Mouse (Mus musculus) forebrain, postnatal 0 days (tissue): ENCODE measurements around the gene Itih3. TPM values are rescaled to one million over a fixed set of nuclear protein-coding genes. Genes with fewer than 3 reads are reported as not detected.

Experiments
- ATAC-seq: fragments of 200-750 bp; cut with Nextera tagmentation; 2 replicates; pipeline ENCODE4 v1.8.0; 2017; ENCODE audit warnings: mild to moderate bottlenecking, moderate library complexity
- DNase-seq: peaks from one replicate; pipeline ENCODE4 v3.0.0-alpha.2; 2015
- H3K27ac ChIP-seq: fragments of 300-500 bp; sonication (generic); 2 replicates; pipeline ENCODE4 v1.5.1; 2014; ENCODE audit warnings: low read depth, mild to moderate bottlenecking, antibody characterized with exemption, low read length, moderate library complexity, mixed read lengths
- H3K27me3 ChIP-seq: fragments of 300-500 bp; sonication (generic); 2 replicates; pipeline ENCODE4 v1.6.1; 2014; ENCODE audit warnings: mild to moderate bottlenecking, low read length, mixed read lengths; ENCODE audit not compliant: insufficient read depth
- H3K36me3 ChIP-seq: fragments of 300-500 bp; sonication (generic); 2 replicates; pipeline ENCODE4 v1.6.1; 2014; ENCODE audit warnings: mild to moderate bottlenecking, moderate library complexity; ENCODE audit not compliant: insufficient read depth
- H3K4me1 ChIP-seq: fragments of 300-500 bp; sonication (generic); 2 replicates; pipeline ENCODE4 v1.6.1; 2014; ENCODE audit warnings: antibody characterized with exemption; ENCODE audit not compliant: insufficient read depth
- H3K4me2 ChIP-seq: fragments of 300-500 bp; sonication (generic); 2 replicates; pipeline ENCODE4 v1.6.1; 2014; ENCODE audit warnings: low read depth, mild to moderate bottlenecking, moderate library complexity
- H3K4me3 ChIP-seq: fragments of 300-500 bp; sonication (generic); 2 replicates; pipeline ENCODE4 v1.5.1; 2014; ENCODE audit warnings: low read depth, low read length, mixed read lengths
- H3K9ac ChIP-seq: fragments of 300-500 bp; sonication (generic); 2 replicates; pipeline ENCODE4 v1.6.1; 2014; ENCODE audit warnings: mild to moderate bottlenecking
- H3K9me3 ChIP-seq: fragments of 300-500 bp; sonication (generic); 2 replicates; pipeline ENCODE4 v1.6.1; 2016; ENCODE audit warnings: low read length
- CTCF ChIP-seq: sonication (generic); IDR thresholded peaks from 2 replicates; pipeline ENCODE4 v1.5.1; 2016; ENCODE audit warnings: antibody characterized with exemption, control low read depth, low read depth
- WGBS: fragments of 180-500 bp; shearing (Covaris S2); extraction: QIAGEN DNeasy Blood & Tissue Kit; methylation state at CpG from one replicate; pipeline ENCODE4 v1.1.7; 2014; 5-methylcytosine and 5-hydroxymethylcytosine counted together
- polyA plus RNA-seq: library from polyadenylated mRNA; unstranded; fragments of >200 nt; fragmentation: Nextera tagmentation; extraction: Ambion mirVana; gene quantifications from 2 replicates; pipeline ENCODE4 v1.2.1, GENCODE M21; 2015
- total RNA-seq: library from RNA; depleted of rRNA; stranded (reverse); fragments of >200 nt; gene quantifications from 2 replicates; pipeline ENCODE4 v1.2.3, GENCODE M21; 2014

The Itih3 gene
- total and polyA plus RNA-seq, 2 experiments from 2014 or later: 4.8 to 5.9 TPM

DNA sequence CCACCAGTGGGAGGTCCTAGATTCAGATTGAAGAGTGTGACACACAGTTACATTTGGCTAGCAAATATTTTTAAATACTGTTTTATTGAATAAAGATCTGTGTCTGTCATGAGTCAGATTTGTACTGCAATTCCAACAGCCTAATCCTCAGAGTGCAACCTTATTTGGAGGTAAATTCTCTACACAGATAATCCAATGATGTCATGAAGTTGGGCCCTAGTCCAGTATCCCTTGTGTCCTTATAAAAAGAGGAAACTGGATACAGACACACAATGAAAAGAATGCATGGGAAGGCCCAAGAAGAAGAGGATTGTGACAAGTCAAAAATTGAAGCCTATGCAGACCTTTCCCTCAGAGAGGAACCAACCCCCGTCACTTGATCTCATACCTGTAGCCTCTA is 7.0 kb downstream of the Itih3 start:
- Histone ChIP-seq H3K27me3 (no peaks in the 10 kb centered on the region), H3K4me3 (no peak overlapping the region), H3K9ac (no peak overlapping the region), H3K27ac (no peak overlapping the region), H3K4me2 (no peak overlapping the region), H3K4me1 (no peaks in the 10 kb centered on the region), H3K9me3 (no peaks in the 10 kb centered on the region), H3K36me3 (no peaks in the 10 kb centered on the region)
- 79% methylated on average over 1 of the region's 1 CpGs for whole genome bisulfite sequencing
- DNase-seq: no peak
- ATAC-seq: no peak
- TF ChIP-seq CTCF: no peak

DNA sequence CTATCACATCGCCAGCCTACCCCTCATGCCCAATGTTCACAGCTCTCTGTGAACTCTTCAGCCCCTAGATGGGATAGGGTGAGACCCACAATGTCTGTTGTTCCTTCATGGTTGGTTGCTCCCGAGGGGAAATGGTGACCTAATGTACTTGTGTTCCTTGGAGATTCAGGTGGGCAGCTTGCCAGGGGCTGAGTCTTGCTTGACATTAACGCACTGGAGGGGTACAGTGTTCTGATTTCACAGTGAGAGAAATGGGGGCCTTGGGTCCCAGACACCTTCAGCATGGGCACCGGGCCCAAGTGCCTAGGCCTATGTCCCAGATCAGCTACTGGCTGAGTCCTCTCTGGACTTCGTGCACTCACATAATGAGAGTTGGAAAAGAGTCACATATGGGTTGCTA is 10.2 kb downstream of the Itih3 start:
- Histone ChIP-seq H3K27ac (no peak overlapping the region), H3K27me3 (no peaks in the 10 kb centered on the region), H3K9me3 (no peaks in the 10 kb centered on the region), H3K4me3 (no peak overlapping the region), H3K36me3 (no peaks in the 10 kb centered on the region), H3K9ac (no peak overlapping the region), H3K4me1 (no peaks in the 10 kb centered on the region), H3K4me2 (no peak overlapping the region)
- 70% methylated on average over 5 of the region's 5 CpGs for WGBS
- ATAC-seq (no peak), DNase-seq (no peak)
- TF ChIP-seq CTCF: no peak

DNA sequence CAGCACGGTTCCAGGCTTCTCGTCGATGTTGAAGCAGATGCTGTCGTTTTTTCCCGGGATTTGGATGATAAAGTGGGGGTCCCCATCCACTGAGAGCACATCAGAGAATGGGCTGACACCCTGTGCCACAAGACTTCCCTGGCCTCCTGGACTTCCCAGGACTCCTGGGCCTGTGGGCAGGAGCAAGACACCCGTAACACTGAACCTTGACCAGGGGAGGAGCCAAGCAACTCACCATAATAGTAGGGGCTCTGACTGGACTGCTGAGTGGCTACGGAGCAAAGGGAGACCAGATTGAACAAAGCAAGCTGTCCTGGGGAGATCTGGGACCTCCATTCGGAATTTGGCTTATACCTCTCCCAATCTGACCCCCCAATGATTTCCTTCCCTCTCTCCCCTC is 10.9 kb downstream of the Itih3 start:
- no peak overlapping the region for H3K4me3 ChIP-seq
- no peaks in the 10 kb centered on the region for H3K4me1 ChIP-seq
- no peaks in the 10 kb centered on the region for H3K9me3 ChIP-seq
- WGBS: 79% methylated on average over 8 of the region's 8 CpGs
- ATAC-seq: no peak
- H3K4me2 ChIP-seq: no peak overlapping the region
- no peak for DNase-seq
- no peak for TF ChIP-seq CTCF
- no peak overlapping the region for H3K27ac ChIP-seq
- H3K27me3 ChIP-seq: no peaks in the 10 kb centered on the region
- H3K9ac ChIP-seq: no peak overlapping the region
- no peaks in the 10 kb centered on the region for H3K36me3 ChIP-seq

DNA sequence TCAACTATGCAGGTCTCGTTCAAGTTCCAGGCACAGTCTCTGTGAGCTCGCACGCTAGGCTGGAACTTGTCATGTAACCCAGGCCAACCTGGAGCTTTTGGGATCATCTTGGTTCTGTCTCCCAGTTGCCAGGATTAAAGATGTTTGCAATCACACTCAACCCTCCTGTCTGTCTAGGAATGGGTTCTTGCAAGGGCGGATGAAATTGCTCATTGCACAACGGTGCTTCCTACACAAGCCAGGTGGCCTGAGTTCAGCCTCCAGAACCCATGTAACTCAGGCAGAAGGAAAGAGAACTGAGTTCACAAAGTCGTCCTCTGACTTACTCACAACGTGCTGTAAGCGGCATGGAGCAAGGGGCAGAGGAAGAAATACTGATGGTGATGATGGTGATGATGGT is 12.4 kb downstream of the Itih3 start:
- Histone ChIP-seq H3K27ac (no peak overlapping the region), H3K9ac (no peak overlapping the region), H3K4me1 (no peaks in the 10 kb centered on the region), H3K36me3 (no peaks in the 10 kb centered on the region), H3K27me3 (no peaks in the 10 kb centered on the region), H3K4me2 (no peak overlapping the region), H3K9me3 (no peaks in the 10 kb centered on the region), H3K4me3 (no peak overlapping the region)
- ATAC-seq (no peak), DNase-seq (no peak)
- WGBS: 92% methylated on average over 8 of the region's 8 CpGs
- no peak for TF ChIP-seq CTCF

DNA sequence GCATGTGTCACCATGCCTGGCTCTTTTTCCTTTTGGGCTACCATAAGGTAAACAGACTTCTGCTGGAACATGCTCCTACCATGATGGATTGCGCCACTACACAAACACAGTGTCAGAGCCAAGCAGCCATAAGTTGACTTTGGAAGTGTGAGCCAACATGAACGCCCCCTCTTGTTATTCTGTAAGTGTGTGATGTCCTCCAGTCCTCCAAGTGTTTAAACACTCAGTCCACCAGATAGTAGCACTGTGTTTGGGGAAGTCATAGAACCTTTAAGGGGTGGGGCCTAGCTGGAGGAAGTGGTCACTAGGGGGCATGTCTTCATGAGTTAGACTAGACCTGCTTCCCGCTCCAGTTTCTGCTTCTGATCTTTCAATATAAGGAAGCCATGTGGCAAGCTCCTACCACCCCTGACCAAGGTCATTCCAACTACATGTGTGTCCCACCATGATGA is 15.7 kb downstream of the Itih3 start:
- DNase-seq: no peak
- no peak overlapping the region for H3K27ac ChIP-seq
- TF ChIP-seq CTCF: no peak
- no peaks in the 10 kb centered on the region for H3K27me3 ChIP-seq
- H3K4me3 ChIP-seq: no peak overlapping the region
- H3K9me3 ChIP-seq: no peaks in the 10 kb centered on the region
- H3K4me2 ChIP-seq: no peak overlapping the region
- H3K4me1 ChIP-seq: no peaks in the 10 kb centered on the region
- 74% methylated on average over 3 of the region's 3 CpGs for WGBS
- H3K9ac ChIP-seq: no peak overlapping the region
- H3K36me3 ChIP-seq: no peaks in the 10 kb centered on the region
- 0 out of 2 replicates have a peak, but pooled peaks have one; percentile 10 for ATAC-seq

DNA sequence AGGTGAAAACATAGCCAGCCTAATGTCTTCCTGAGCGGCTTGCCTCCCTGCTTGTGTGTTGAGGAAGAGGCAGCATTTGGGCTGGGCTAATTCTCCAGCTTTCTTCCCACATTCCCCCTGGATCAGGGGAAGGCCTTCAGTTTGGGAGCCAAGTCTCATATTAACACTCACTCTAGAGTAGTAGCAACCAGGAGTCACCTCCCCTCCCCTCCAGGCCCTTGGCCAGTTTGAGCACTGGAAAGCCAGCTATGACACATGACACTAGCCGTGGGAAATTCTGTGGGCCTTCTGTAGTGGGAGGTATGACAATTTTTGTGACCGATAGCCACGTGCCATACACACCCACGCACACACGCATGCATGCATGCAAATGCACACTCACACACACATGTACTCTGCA is 17.6 kb downstream of the Itih3 start:
- Histone ChIP-seq H3K27me3 (no peaks in the 10 kb centered on the region), H3K4me3 (no peak overlapping the region), H3K9ac (no peak overlapping the region), H3K4me1 (no peaks in the 10 kb centered on the region), H3K36me3 (no peaks in the 10 kb centered on the region), H3K9me3 (no peaks in the 10 kb centered on the region), H3K27ac (no peak overlapping the region), H3K4me2 (no peak overlapping the region)
- WGBS: 95% methylated on average over 6 of the region's 6 CpGs
- no peak for TF ChIP-seq CTCF
- ATAC-seq: no peak
- DNase-seq: no peak

DNA sequence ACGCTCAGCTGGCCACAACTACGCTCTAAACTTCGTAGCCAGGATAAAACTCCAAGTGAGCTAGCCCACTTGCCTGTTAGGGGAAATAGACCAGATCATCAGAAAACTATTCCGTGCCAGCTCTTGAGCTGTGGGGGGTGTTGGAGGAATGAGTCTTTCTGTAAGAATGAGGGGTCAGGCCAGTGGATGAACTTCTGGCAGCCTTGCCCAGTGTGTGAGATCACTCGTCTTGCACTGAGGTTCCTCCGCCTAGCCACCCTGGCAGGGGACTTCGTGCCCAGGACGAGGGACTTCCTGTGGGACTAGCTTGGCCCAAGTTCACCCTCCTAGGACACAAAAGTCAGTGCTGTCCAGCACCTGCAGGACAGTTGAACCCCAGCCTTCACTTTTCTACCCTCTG is 19.3 kb downstream of the Itih3 start:
- no peak overlapping the region for H3K9ac ChIP-seq
- no peak for TF ChIP-seq CTCF

DNA sequence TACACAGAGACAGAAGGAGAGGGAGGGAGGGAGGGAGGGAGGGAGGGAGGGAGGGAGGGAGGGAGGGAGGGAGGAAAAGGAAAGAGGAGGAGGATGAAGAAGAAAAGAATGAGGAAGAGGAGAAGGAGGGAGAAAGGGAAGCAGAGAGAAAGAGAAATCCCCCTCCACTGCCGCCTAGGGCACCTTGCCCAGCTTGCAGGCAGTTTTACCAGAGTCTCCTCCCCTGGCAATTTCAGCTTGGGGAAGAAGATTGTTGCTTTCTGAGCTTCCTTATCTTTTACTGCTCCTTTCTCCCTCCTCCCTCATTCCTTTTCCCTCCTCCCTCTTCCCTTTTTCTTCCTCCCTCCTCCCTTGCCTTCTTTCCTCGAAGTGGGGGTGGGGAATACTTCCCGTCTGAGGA is 20.5 kb downstream of the Itih3 start:
- ATAC-seq: no peak
- Histone ChIP-seq H3K9ac (no peak overlapping the region), H3K9me3 (no peaks in the 10 kb centered on the region), H3K4me1 (no peaks in the 10 kb centered on the region), H3K27me3 (no peaks in the 10 kb centered on the region), H3K27ac (no peak overlapping the region), H3K36me3 (no peaks in the 10 kb centered on the region), H3K4me3 (no peak overlapping the region), H3K4me2 (no peak overlapping the region)
- DNase-seq: no peak
- WGBS: 74% methylated on average over 3 of the region's 3 CpGs
- TF ChIP-seq CTCF: no peak

More for the DNA sequence above, 19.3 kb downstream of the Itih3 start:
- no peaks in the 10 kb centered on the region for H3K9me3 ChIP-seq
- DNase-seq: no peak
- no peaks in the 10 kb centered on the region for H3K27me3 ChIP-seq
- no peaks in the 10 kb centered on the region for H3K4me1 ChIP-seq
- 86% methylated on average over 8 of the region's 8 CpGs for WGBS
- H3K4me3 ChIP-seq: no peak overlapping the region
- no peak overlapping the region for H3K4me2 ChIP-seq
- no peak overlapping the region for H3K27ac ChIP-seq
- no peak for ATAC-seq
- H3K36me3 ChIP-seq: no peaks in the 10 kb centered on the region
